Mouse (Mus musculus) ES-E14 (cell line): ENCODE measurements at regions not wholly inside any gene's neighbourhood (a gene's known extent, or its start where the extent isn't known, plus 50 kb on each side); places are given as distances from the start of the nearest gene placed in this dataset.

Source experiments
- HCFC1 ChIP-seq: IDR thresholded peaks from 2 replicates; pipeline ENCODE4 v1.6.1; 2012; ENCODE audit warnings: low read length, inconsistent platforms, borderline replicate concordance; ENCODE audit not compliant: insufficient read depth
- ZC3H11A ChIP-seq: IDR thresholded peaks from 2 replicates; pipeline ENCODE4 v1.6.1; 2012; ENCODE audit warnings: low read depth, mild to moderate bottlenecking, inconsistent platforms, low read length, borderline replicate concordance
- ZNF384 ChIP-seq: IDR thresholded peaks from 2 replicates; pipeline ENCODE4 v1.6.1; 2012; ENCODE audit warnings: low read depth, low read length, inconsistent platforms

DNA sequence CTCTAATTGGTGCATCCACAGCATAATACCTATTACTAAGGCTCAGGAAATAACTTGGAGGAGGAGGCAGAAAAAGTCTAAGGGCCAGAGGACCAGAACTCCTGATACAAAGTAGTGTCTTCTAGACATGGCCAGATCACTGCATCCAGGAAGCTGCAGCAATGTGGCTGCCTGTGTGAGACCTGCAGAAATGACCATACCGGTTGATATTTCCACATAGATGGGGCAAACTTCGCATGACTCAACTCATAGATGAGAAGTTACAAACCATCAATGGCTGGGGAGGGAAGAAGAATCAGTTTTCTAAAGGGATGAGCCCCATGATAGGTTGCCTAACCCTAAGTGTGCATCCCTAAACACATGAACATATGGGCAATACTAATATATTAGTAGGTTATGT lies 52.8 kb upstream of the Bcl6 start:
- no peak for TF ChIP-seq ZNF384
- TF ChIP-seq ZC3H11A, result no peak
- no peak for TF ChIP-seq HCFC1
